Mouse (Mus musculus) right cerebral cortex, postnatal 14 days (tissue): ENCODE measurements around the gene Gpr132.

Experiments used
- DNase-seq: peaks from one replicate; pipeline ENCODE4 v3.0.0; 2022

Gene Gpr132

GRCm38 (mm10) chr12:112876332-112877072 is 8.5 kb upstream of the Gpr132 start:
- no peak for DNase-seq

- peak; percentile 96 for DNase-seq
Observed at GRCm38 (mm10) chr12:112875225-112876013, 7.4 kb upstream of the Gpr132 start.

- DNase-seq: no peak
Observed at GRCm38 (mm10) chr12:112874199-112874598, 6.2 kb upstream of the Gpr132 start.

GRCm38 (mm10) chr12:112873452-112874190 is 5.6 kb upstream of the Gpr132 start:
- peak; percentile 80 for DNase-seq

- DNase-seq: no peak
Observed at GRCm38 (mm10) chr12:112872991-112873390, 5.0 kb upstream of the Gpr132 start.

- no peak for DNase-seq
Observed at GRCm38 (mm10) chr12:112871272-112871671, 3.2 kb upstream of the Gpr132 start.

- DNase-seq: no peak
Observed at GRCm38 (mm10) chr12:112870775-112871174, 2.7 kb upstream of the Gpr132 start.

GRCm38 (mm10) chr12:112869783-112870204 is 1.8 kb upstream of the Gpr132 start:
- DNase-seq: no peak

- no peak for DNase-seq
Observed at GRCm38 (mm10) chr12:112867106-112867674, 838 bp downstream of the Gpr132 start.

GRCm38 (mm10) chr12:112866467-112867080 is 1.5 kb downstream of the Gpr132 start:
- no peak for DNase-seq

GRCm38 (mm10) chr12:112864804-112865203 is 3.2 kb downstream of the Gpr132 start:
- DNase-seq: no peak

- no peak for DNase-seq
Observed at GRCm38 (mm10) chr12:112861911-112862321, 6.1 kb downstream of the Gpr132 start.

- DNase-seq: no peak
Observed at GRCm38 (mm10) chr12:112860765-112861164, 7.3 kb downstream of the Gpr132 start.

GRCm38 (mm10) chr12:112859930-112860329 is 8.1 kb downstream of the Gpr132 start:
- no peak for DNase-seq

- DNase-seq: no peak
Observed at GRCm38 (mm10) chr12:112858581-112859336, 9.3 kb downstream of the Gpr132 start.

- DNase-seq: no peak
Observed at GRCm38 (mm10) chr12:112857021-112857925, 10.8 kb downstream of the Gpr132 start.

- no peak for DNase-seq
Observed at GRCm38 (mm10) chr12:112856338-112856737, 11.7 kb downstream of the Gpr132 start.

GRCm38 (mm10) chr12:112854610-112855333 is 13.3 kb downstream of the Gpr132 start:
- no peak for DNase-seq

- no peak for DNase-seq
Observed at GRCm38 (mm10) chr12:112853050-112853729, 14.8 kb downstream of the Gpr132 start.
